Mouse (Mus musculus): Measurements from ENCODE around the gene Rassf1.

GRCm38 (mm10) chr9:107575579-107576356 is 24.4 kb downstream of the Rassf1 start:
- TF ChIP-seq CTCF (conservative IDR thresholded peaks at IDR 0.05 in 1 of 2, IDR thresholded peaks at IDR 0.05 in 1 of 2; ENCODE audit: low read depth in 2 of 2, low read length in 2 of 2): no peak
- no peak for TF ChIP-seq SIN3A (IDR thresholded peaks at IDR 0.05; ENCODE audit: low read length)
- TF ChIP-seq POLR2A (IDR thresholded peaks at IDR 0.05; ENCODE audit: low read depth, low read length): no peak
- no peak for TF ChIP-seq NELFE (IDR thresholded peaks at IDR 0.05; ENCODE audit: low read depth, low read length)
- TF ChIP-seq MAZ (IDR thresholded peaks at IDR 0.05; ENCODE audit: low read depth, low read length): no peak
- TF ChIP-seq ZNF384 (IDR thresholded peaks at IDR 0.05; ENCODE audit: low read depth, low read length): no peak
- TF ChIP-seq ZC3H11A (IDR thresholded peaks at IDR 0.05; ENCODE audit: low read depth, low read length): no peak
- no peak for TF ChIP-seq CHD2 (IDR thresholded peaks at IDR 0.05; ENCODE audit: low read length)
- TF ChIP-seq NRF1 (IDR thresholded peaks at IDR 0.05; ENCODE audit: low read depth, low read length): no peak
